Mouse (Mus musculus): ENCODE results near the gene Fndc11. TPM values are rescaled to one million over a fixed set of nuclear protein-coding genes. Genes with fewer than 3 reads are reported as not detected.
"Not testable (repeated sequence)": the region's sequence is repeated elsewhere in the genome, so short reads cannot be mapped to it uniquely, and the experiment has no call there.

Fndc11 gene
- not detected for total RNA-seq (2021)
- long read RNA-seq, experiment 1, result 0 reads
- long read RNA-seq, experiment 2, result 0 reads

DNA sequence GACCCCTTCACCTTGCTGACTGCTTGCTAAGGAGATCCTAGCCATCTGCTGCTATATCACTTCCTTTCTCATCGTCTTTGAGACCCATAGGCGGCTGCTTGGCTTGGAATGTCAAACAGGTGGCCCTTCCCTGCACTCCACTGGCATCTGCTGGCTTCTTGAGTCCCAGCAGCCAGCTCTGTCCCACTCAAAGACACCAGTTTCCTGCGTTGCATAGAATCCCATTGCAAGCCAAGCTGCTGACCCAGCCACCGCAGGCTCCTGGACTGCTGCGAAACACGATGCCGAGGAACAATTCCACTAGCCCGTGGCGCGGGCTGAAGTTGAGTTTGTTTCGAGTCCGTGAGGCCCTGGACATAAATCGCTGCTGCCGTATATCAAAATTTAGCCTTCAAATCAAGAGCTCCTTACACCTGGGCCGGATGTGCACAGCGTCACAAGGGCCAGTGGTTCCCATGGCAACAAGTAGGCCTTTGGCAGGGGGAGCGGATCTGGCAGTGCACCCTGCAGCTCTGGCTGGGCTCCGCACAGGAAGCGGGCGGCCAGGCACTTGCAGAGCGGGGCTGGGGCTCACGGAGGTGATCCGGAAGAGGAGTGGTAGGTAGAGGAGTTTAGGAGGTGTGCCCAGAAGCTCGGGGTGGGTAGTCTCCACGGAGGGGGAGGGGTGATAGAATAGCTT is at the start of gene Fndc11:
TSS of gene Fndc11 (plus strand) at position 476 of the 679 bp plus-strand sequence.
- peak; percentile 73 for DNase-seq

DNA sequence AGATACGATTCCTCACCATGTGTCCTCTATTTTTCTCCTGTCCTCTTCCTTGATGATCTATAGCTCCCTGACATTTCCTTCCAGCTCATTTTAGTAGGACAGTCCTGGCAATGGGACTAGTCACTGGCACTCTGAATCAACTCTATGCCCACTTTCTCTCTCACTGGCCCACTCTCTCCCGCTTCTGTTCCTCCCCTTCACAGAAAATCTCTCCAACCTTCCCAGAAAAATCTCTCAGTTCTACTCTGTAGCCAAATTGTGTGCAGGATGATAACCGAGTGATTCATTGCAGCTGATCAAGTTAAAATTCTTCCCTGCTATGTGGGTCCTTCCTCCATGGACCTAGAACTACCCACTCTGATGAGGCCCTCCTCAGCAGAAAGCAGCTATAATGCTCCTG is 45.2 kb upstream of the Fndc11 start:
- DNase-seq, result no peak

DNA sequence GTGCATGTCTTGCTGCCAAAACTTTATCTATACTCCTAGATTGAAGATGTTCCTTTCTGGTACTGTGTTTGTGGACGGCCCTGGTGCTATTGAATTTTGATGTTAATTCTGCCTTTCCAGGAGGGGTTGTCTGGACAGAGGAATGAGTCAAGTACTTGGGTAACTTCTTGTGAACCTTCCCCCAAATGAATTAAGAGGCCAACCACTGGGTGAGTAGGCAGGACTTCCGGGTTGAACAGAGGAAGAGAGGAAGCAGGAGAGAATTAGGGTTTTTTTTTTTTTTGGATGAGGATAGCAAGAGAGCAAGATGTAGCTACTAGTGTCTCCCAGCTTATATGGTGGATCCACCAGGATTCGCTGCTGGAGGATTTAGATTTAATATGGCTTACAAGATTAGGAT is 41.8 kb upstream of the Fndc11 start:
- DNase-seq, result no peak

DNA sequence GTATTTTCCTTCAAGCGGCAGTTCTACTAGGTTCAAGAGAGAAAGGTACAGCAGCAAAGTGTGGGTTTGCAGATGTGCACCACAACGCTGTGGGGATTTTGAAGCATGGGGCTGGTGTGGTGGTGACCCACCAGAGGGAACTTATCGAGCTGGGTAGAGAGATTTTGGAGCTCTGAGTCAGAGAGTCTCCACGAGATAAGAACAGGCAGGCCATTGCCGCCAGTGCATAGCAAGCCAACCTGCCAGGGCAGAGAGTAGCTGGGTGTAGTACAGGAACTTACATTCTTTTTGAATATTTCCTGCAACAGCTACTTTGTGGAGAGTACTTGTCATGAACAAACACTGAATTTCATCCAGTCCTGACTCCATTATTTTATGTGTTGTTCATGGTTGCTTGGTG is 41.3 kb upstream of the Fndc11 start:
- DNase-seq, result no peak

DNA sequence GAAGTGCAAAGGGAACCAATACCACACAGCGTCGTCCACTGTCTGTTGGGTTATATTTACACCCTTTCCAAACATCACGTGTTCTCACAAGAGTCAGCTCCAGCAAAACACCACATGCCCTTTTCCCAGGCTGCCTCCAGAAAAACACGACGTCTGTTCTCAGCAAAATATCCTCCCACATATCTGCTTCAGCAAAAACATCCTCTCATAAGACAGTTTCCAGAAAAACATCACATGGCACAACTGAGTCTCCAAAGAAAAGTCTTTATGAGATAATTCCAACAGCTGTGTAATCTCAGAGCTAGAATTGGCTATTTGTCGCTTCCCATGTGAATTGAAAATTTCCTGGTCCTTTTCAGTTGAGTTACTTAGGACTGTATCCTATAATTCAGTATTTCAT is 38.9 kb upstream of the Fndc11 start:
- no peak for DNase-seq

DNA sequence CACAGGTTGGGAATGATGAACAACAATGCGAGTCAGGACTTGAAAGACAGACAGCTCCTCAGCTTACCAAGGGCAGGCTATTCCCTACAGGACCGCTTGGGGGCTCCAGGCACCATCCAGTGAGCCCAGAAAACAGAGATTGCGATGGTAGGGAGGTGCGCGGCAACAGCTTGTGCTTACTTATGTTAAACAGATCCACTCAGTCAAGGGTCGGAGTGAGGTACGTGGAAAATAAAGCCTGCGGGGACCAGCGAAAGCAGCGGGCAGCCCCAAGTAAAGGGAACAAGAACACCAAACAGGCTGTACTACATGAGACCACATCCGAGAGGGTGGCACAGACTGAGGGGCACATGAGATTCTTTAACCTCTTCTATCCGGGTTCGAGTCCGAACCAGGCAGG is 33.2 kb upstream of the Fndc11 start:
- DNase-seq, result peak; percentile 80

DNA sequence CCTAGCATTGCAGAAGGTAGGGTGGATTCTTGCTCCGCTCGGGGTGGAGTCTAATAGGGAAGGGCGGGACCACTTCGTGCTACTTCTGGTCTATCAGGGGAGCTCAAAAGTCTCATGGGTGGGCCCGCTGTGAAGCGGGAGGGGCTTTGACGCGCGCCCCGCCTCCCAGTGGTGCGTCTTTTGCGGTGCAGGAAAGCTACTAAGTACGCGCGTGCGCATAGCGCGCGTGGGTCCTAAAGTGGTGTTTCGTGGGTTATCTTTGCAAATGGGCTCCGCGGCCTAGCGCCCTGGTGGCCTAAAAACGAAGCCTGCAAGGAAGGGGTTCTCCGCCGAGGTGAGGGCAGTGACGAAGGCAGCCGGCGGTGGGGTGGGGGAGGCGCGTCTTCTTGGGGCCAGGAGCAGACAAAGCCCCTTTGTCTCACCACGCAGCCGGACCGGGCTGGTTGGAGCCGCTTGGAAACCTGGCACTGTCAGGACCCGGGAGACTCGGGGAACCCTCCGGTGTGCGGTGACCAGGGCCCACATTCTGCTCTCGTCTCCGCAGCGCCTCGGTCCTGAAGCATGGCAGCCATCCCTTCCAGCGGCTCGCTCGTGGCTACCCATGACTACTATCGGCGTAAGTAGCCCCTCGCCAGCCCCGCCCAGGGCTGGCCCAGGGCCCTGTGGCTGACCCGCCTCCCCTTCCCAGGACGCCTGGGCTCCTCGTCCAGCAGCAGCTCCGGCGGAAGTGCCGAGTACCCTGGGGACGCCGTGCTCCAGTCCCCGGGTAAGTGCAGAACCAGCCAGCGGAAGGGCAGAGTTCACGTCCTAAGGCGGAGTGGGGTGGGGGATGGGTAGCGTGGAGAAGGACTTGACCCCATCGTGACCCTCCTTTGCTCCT is 32.5 kb upstream of the Fndc11 start, which contains the start of gene Ppdpf:
TSS of gene Ppdpf (plus strand) at position 127 of the 880 bp plus-strand sequence.
- DNase-seq, result peak; percentile 94

DNA sequence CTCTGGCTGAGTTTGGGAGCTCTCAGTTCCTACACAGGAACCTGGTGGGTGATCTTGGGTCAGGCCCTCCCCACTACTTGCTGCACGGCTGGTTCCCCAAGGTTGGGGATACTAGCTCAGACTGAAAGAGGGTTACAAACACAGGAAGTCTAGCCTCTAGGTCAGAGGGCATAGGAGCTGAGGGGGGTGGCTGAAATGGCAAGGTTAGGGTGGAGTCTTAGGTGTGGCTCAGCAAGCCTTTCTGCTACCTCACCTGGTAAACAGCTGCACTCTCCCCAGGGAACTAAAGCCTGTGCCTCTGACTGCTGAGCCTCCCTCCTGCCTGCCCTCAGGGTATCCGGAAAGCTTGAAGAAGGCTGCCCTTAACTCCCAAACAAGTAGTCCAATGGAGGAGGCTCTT is 31.1 kb upstream of the Fndc11 start:
- DNase-seq, result no peak

DNA sequence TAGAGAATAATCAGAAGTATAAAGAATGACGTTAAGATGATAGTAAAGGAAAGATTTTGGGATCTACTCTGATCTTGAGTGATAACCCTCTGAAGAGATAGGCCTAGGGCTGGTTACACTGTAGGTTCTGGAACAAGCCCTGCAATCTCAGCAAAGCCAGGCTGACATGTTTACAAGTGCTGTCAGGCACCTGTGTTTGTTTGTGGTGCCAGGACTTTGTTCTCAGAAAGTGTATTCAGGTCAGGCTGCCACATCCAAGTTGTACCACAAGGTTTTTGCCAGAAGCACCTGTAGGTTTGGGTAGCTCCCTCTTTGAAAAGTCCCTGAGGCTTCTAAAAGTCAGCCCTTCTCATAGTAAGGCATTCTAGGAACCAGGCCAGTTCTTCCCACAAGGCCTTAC is 30.5 kb upstream of the Fndc11 start:
- no peak for DNase-seq

DNA sequence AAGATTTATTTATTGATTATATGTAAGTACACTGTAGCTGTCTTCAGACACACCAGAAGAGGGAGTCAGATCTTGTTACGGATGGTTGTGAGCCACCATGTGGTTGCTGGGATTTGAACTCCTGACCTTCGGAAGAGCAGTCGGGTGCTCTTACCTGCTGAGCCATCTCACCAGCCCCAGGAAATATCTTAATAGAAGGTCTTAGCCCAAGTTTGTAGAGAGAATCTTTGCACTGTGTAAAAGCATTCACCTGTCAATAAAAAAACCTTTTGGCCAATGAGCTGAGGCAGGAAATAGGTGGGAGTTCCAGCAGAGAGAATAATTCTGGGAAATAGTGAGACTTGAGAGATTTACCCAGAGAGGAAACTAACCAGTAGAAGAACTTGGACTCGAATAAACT is 28.4 kb upstream of the Fndc11 start:
- DNase-seq, result not testable (repeated sequence)

DNA sequence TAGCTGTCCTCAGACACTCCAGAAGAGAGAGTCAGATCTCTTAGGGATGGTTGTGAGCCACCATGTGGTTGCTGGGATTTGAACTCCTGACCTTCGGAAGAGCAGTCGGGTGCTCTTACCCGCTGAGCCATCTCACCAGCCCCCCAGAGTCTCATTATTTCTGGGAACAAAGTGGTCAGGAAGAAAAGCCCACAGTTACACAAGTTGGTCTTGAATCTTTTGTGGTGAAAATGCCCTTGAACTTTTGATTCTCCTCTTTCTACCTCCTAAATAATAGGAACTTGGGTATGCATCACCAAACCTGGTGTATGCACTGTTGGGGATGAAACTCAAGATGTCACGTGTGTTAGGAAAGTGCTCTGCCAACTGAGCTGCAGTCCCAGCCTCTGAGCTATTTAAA is 27.9 kb upstream of the Fndc11 start:
- DNase-seq, result no peak

DNA sequence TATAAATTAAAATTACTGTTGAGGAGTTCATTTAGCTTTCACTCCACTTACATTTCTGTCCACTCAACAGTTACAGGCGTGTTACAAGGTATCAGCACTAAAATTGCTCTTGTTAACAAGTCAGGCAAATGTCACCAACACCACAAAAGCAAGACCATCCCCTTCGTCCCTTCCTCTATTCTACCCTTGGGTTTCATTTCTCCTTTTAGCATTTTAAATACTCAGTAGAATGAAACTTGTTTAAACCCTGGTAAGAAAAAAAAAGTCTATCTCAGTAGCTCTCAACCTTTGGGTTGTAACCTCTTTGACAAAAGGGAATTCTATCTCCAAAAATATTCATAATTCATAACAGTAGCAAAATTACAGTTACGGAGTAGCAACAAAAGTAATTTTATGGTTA is 26.8 kb upstream of the Fndc11 start:
- no peak for DNase-seq

DNA sequence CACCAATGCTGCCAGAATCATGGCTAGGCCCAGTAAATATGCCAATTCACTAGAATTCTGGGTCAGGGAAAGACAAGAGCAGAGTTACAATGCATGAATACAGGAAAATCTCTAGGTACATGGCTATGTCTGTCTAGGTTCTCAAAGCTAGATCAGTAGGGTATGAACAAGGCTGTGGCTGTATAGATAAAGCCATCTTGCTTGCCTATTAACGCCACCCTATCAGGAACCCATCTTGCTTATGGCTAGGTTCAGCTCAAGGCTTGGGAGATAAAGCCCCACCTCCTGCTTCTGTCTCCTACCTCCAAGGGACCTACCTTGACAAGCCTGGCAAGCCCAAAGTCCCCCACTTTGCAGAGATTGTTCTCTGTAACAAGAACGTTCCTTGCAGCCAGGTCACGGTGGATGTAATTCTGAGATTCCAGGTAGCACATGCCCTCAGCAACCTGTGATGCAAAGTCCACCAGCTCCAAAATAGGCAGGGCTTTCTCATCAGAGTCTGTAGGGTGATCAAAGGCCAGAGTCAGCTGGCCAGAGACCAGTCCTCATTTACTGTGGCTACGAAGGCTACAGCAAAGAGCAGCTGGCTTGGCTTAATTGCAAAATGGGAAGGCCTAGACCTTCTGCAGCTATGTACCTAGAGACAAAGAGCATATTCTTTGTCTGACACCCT is 23.0 kb upstream of the Fndc11 start:
- no peak for DNase-seq

DNA sequence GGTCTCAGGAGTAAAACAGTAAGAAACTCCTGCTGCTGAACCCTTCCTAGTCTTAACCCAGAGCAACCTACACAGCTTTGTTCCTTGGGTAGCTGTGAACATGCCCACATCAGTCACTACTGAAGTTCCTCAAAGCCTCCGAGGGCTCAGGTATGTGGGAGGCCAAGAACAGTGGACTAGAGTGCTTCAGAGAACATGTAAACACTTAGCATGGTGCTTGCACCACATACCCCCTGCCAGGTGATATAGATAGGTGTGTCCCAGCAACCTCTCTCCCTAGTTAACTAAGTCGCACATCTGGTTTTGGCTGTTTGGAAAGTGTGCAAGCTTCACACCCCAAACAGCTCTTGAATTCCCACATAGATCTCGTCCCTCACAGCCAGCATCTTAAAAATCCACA is 18.2 kb upstream of the Fndc11 start:
- no peak for DNase-seq

DNA sequence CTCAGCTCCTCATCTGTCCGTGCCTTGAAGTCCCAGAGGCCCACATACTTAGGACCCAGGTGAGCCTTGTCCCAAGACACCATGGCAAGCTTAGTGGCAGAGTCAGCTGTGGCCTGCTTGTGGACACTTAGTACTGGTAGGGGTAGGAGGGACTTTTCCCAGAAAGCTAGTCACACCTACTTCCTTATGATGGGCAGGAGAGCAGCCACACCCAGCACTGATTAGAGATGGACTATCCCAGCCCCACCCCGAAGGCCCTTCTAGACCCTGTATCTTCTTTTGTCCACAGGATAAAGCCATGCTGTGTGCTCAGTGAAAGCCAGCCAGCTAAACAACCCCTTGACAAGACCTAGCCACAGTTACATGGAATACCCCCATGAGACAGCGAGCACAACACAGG is 17.4 kb upstream of the Fndc11 start, which contains the start of gene Ptk6:
TSS of gene Ptk6 (minus strand) at position 368 of the 400 bp plus-strand sequence.
- no peak for DNase-seq

DNA sequence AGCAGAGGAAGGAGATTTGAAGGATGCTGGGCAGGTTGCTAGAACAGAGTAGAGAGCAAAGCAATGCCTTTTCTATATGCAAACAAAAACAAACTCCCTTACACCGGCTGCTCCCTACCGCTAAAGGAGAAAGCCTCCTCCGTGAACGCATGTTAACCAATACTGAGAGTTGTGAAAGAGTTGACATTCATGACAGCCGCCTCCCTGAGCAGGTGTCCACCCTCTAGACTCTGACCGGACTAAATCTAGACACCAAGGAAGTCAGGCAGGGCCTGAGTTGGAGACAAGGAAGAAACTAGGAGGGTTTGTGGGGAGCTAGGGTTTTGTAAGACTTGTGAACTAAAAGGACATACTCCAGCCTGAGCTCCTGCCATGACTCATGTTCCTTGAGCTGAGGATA is 16.9 kb upstream of the Fndc11 start:
- no peak for DNase-seq

DNA sequence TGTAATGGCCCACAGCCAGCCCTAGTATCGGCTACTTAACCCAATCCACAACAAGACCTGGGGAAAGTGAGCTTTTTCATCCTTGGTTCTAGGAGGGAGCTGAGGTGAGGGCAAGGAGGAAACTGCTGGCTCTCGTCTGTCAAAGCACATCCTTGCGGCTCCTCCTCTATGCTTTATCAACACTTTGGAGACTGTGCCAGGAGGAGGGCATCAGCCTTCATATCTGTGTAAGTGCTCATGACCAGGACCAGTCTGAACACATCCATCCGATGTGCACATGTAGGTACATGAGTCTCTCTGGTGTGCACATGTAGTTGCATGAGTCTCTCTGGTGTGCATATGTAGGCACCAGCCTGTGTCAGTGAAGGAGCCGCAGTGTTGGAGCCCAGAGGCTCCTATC is 14.1 kb upstream of the Fndc11 start:
- DNase-seq, result no peak

DNA sequence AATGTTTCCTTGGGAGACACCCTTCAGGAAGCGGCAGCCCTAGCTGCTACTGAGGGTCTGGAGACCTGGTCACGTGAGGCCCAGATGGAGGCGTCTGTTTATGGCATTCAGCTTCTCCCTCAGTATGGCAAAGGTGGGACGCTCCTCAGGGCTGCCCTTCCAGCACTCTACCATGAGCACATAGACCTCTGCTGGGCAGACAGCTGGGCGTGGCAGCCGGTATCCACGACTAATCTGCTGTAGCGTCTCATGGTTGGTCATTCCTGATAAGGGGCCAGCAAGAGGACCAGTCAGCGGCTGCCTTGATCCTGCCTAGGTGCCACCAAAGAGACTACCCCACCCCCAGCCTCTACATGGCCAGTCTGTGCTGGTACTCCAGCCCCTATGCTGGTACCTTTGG is 13.7 kb upstream of the Fndc11 start:
- DNase-seq, result no peak

DNA sequence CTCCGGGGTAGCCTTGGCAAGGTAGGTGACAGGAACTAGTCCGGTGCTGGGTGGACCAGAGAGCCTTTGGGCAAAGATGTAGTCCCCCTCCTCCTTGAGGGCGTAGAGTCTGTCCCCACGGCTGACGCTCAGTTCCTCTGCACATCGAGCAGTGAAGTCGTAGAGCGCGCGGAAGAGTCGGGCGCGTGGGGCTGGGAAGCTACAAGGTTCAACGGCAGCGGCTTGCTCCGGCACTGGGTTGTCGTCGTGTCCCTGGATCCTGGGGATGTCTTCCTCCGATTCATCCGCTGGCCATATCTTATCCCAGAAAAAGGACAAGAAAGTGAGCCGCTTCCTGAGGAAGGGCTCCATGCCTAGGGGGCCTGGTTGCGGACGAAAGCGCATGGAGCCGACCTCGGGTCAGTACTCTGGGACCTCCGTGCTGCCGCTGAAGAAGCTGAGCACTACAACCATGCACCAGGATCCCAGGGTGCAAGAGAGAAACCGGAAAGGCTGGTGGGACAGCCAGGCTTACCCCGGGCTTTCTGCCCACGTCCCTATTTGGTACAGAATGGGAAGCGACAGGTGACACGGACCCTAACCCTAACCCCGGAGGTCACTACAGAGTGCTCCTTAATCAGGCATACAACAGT is 7.3 kb upstream of the Fndc11 start:
- no peak for DNase-seq

DNA sequence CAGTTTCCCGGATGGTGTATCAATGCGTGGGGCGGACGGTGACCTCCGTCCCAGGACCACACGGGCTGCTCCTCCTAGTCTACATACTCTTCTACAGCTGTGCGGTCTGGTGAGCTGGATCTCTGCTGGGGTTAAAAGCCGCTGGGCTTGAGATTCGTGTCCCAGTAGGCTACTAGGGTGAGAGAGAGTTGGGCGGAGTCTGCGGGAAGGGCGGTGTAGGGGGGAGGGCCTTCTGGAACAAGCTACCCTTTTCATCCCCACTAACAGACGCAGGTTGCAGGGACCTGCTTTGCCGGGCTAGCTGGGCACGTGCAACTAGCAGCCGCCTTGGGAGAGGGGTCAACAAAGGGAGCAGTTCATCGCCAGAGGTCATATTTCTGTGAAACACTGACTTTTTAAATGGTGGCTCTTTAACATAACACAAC is 6.8 kb upstream of the Fndc11 start, which contains the start of gene Srms:
TSS of gene Srms (minus strand) at position 165 of the 425 bp plus-strand sequence.
- DNase-seq, result no peak

DNA sequence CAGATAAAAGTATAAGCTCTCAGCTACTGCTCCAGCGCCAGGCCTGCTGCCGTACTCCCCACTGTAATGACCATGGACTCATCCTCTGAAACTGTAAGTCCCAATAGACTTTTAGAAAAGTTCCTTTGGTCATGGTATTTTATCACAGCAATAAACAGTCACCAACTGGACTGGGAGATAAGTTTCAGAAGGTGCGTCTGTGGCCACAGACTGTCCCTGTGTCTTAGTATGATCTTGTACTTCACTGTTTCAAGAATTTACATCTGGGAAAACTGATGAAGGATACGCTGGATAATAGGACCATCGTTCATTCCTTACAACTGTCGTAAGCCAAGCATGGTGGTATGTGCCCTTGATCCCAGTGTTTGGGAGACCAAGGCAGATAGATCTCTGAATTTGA is 3.8 kb upstream of the Fndc11 start:
- no peak for DNase-seq

DNA sequence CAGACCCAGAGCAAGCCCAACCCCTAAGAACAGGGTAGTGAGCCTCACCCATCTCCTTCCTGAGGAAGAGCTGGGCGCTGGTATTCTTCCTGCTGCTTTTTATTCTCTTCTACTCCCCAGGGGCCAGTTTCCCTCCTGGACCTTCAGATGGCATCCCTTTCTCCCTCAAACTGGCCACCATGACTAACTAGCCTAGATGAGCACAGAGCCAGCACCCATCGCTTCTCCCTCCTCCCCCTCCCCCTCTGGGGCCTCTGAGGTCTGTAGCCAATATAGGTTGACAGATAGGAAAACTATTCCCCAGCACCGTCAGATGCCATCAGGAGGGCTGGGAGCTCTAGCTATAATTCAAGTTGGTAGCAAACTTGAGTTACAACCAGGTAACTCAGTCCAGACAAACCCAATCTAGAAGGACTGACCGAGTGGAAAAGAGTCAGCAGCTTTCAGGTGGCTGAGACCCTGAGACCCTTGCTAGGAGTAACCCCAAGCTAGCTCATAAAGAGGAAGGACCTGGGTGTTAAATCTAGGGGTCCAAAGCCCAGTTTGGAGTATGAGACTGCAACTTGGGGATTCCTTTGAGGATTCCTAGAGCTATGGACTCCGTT is 830 bp upstream of the Fndc11 start:
- DNase-seq, result no peak

Measured in gastrocnemius, postnatal 25 days (tissue).